Mouse (Mus musculus) macrophage (primary cell): Measurements from ENCODE around the gene Prpf39. TPM values are rescaled to one million over a fixed set of nuclear protein-coding genes. Genes with fewer than 3 reads are reported as not detected.

Source experiments
- H3K27ac ChIP-seq: fragments of 350-480 bp; formaldehyde crosslinking; 2 replicates; pipeline ENCODE4 v1.9.0; 2021
- H3K36me3 ChIP-seq: fragments of 350-480 bp; formaldehyde crosslinking; 2 replicates; pipeline ENCODE4 v1.9.0; 2021; ENCODE audit errors: inconsistent target
- H3K4me3 ChIP-seq: fragments of 350-480 bp; formaldehyde crosslinking; 2 replicates; pipeline ENCODE4 v1.9.0; 2021; ENCODE audit errors: inconsistent target
- H3K79me2 ChIP-seq: fragments of 350-480 bp; formaldehyde crosslinking; 2 replicates; pipeline ENCODE4 v1.9.0; 2021; ENCODE audit errors: inconsistent target
- WGBS: methylation state at CpG from one replicate; pipeline ENCODE4 v1.1.7; 2026; ENCODE audit warnings: inconsistent platforms; ENCODE audit not compliant: missing documents; 5-methylcytosine and 5-hydroxymethylcytosine counted together
- polyA plus RNA-seq: library from polyadenylated mRNA; stranded (reverse); fragments of 250-400 nt; gene quantifications from 3 replicates; pipeline ENCODE4 v1.2.4, GENCODE M21; 2018; ENCODE audit warnings: inconsistent platforms

The Prpf39 gene
- polyA plus RNA-seq, 1 experiment from 2014 or later, result 24.3 TPM

GRCm38 (mm10) chr12:65074651-65075050, 38.5 kb downstream of the Prpf39 start:
- Histone ChIP-seq H3K36me3 (no peaks in the 10 kb centered on the region), H3K27ac (peak overlapping the region; percentile 43), H3K4me3 (peak overlapping the region; percentile 70), H3K79me2 (peaks cover 8% of the 10 kb centered on the region; the same call in 1 of the 2 replicates)
- WGBS, result 57% methylated on average over 7 of the region's 7 CpGs

GRCm38 (mm10) chr12:65075085-65075732, 39.1 kb downstream of the Prpf39 start, which contains the start of gene Fancm:
Gene Fancm (plus strand): TSS chr12:65075603.
- Histone ChIP-seq H3K27ac (peak within 1 kb of the TSS; percentile 43), H3K36me3 (no peaks in the 10 kb centered on the region), H3K79me2 (peaks cover 8% of the 10 kb centered on the region; the same call in 1 of the 2 replicates), H3K4me3 (peak within 1 kb of the TSS; percentile 70)
- WGBS, result 3% methylated on average over 37 of the region's 39 CpGs

- no peaks in the 10 kb centered on the region for H3K36me3 ChIP-seq
- peaks cover 8% of the 10 kb centered on the region; the same call in 1 of the 2 replicates for H3K79me2 ChIP-seq
- H3K27ac ChIP-seq, result no peak overlapping the region
- WGBS, result 0% methylated on average over 41 of the region's 41 CpGs
- peak overlapping the region; percentile 70 for H3K4me3 ChIP-seq
These were observed 39.7 kb downstream of the Prpf39 start for GRCm38 (mm10) chr12:65075733-65076310.

- Histone ChIP-seq H3K27ac (no peak overlapping the region), H3K4me3 (no peak overlapping the region), H3K36me3 (no peaks in the 10 kb centered on the region), H3K79me2 (peaks cover 8% of the 10 kb centered on the region; the same call in 1 of the 2 replicates)
- WGBS, result 89% methylated on average over 9 of the region's 9 CpGs
These were observed 40.8 kb downstream of the Prpf39 start for GRCm38 (mm10) chr12:65076906-65077305.

GRCm38 (mm10) chr12:65108746-65109145, 72.6 kb downstream of the Prpf39 start:
- no peak overlapping the region for H3K4me3 ChIP-seq
- 100% methylated on average over 1 of the region's 1 CpGs for WGBS
- no peaks in the 10 kb centered on the region for H3K79me2 ChIP-seq
- H3K27ac ChIP-seq, result no peak overlapping the region
- no peaks in the 10 kb centered on the region for H3K36me3 ChIP-seq

GRCm38 (mm10) chr12:65111503-65111902, 75.4 kb downstream of the Prpf39 start:
- Histone ChIP-seq H3K36me3 (no peaks in the 10 kb centered on the region), H3K27ac (no peak overlapping the region), H3K4me3 (no peak overlapping the region), H3K79me2 (no peaks in the 10 kb centered on the region)
- WGBS, result 50% methylated on average over 3 of the region's 3 CpGs

- H3K4me3 ChIP-seq, result no peak overlapping the region
- no peak overlapping the region for H3K27ac ChIP-seq
- WGBS, result 100% methylated on average over 1 of the region's 1 CpGs
- H3K79me2 ChIP-seq, result no peaks in the 10 kb centered on the region
- H3K36me3 ChIP-seq, result no peaks in the 10 kb centered on the region
These were observed 76.7 kb downstream of the Prpf39 start for GRCm38 (mm10) chr12:65112811-65113210.

Other genes starting within 250 kb of the Prpf39 start
- gene Gm527, start 118.4 kb upstream of the Prpf39 start, polyA plus RNA-seq, result 1.1 to 1.8 TPM (median 1.5 TPM) in 3 replicates
- 8.7 to 11.9 TPM (median 8.8 TPM) in 3 replicates for gene Klhl28, start 70.8 kb upstream of the Prpf39 start, polyA plus RNA-seq
- 12.3 to 16.6 TPM (median 15.6 TPM) in 3 replicates for gene Togaram1, start 70.5 kb upstream of the Prpf39 start, polyA plus RNA-seq
- gene Fkbp3, start 37.7 kb downstream of the Prpf39 start, polyA plus RNA-seq, result 40.8 to 95.0 TPM (median 60.5 TPM) in 3 replicates
- 2.3 to 5.2 TPM (median 5.0 TPM) in 3 replicates for gene Fancm, start 39.3 kb downstream of the Prpf39 start, polyA plus RNA-seq
- 3.4 to 8.1 TPM (median 5.5 TPM) in 3 replicates for gene Mis18bp1, start 136.3 kb downstream of the Prpf39 start, polyA plus RNA-seq
- not detected in 3 replicates for gene Wdr20rt, start 189.2 kb downstream of the Prpf39 start, polyA plus RNA-seq